Mouse (Mus musculus): ENCODE measurements around the gene Tmem185b. TPM values are rescaled to one million over a fixed set of nuclear protein-coding genes. Genes with fewer than 3 reads are reported as not detected.

The Tmem185b gene
- 10 to 100 TPM; 14.8 to 15.8 TPM for total RNA-seq (2021)
- polyA plus RNA-seq (2012; rRNA removed): 14.2 and 15.1 TPM in 2 replicates
- long read RNA-seq, transcript Tmem185b-202 (1 exons, 2,824 nt): major isoform, 18 of 18 reads
- long read RNA-seq, partial matches to known transcripts: 0 of 18 reads
- long read RNA-seq, other reads (novel, unspliced or antisense): 0 of 18 reads

- 0 out of 2 replicates have a peak, but pooled peaks cover 2% of the 10 kb centered on the region for H3K79me2 ChIP-seq (replicated peaks; ENCODE audit: control insufficient read depth, insufficient read depth, low read length)
- peak within 1 kb of the TSS; percentile 95 for H3K9ac ChIP-seq (ENCODE audit: low read depth, low read length)
- H3K27me3 ChIP-seq (ENCODE audit: control insufficient read depth, insufficient read depth, low read length): no peaks in the 10 kb centered on the region
- peak within 1 kb of the TSS; percentile 88 for H3K4me3 ChIP-seq
- intact Hi-C loops (cut with DNase I): loop anchor here (2.0 to 5.0 kb wide), 2 partner anchors 19 to 34 kb away; no protein-coding TSS in a partner anchor
- H3K36me3 ChIP-seq (ENCODE audit: control insufficient read depth, insufficient read depth, low read length): no peaks in the 10 kb centered on the region
- peak within 1 kb of the TSS; percentile 98 for H3K27ac ChIP-seq
- DNase-seq: peak; percentile 94 to 96
- TF ChIP-seq CTCF (IDR thresholded peaks at IDR 0.05) (no peak), POLR2A (IDR thresholded peaks at IDR 0.05; ENCODE audit: insufficient read depth, low read depth, low read length) (peak; percentile 87)
- WGBS: 1% methylated on average over 82 of the region's 82 CpGs
- H3K4me1 ChIP-seq (ENCODE audit: control insufficient read depth, insufficient read depth, low read length): peaks cover 2% of the 10 kb centered on the region; the same call in 1 of the 2 replicates
These were observed at the start of gene Tmem185b for GRCm38 (mm10) chr1:119525689-119526591. Gene Tmem185b, plus strand, starts transcription at chr1:119526160.

GRCm38 (mm10) chr1:119476905-119477353, 49.0 kb upstream of the Tmem185b start:
- Histone ChIP-seq H3K4me3 (no peak overlapping the region), H3K4me1 (ENCODE audit: control insufficient read depth, insufficient read depth, low read length) (no peaks in the 10 kb centered on the region), H3K27me3 (ENCODE audit: control insufficient read depth, insufficient read depth, low read length) (no peaks in the 10 kb centered on the region), H3K36me3 (ENCODE audit: control insufficient read depth, insufficient read depth, low read length) (0 out of 2 replicates have a peak, but pooled peaks cover 3% of the 10 kb centered on the region), H3K27ac (no peak overlapping the region), H3K79me2 (replicated peaks; ENCODE audit: control insufficient read depth, insufficient read depth, low read length) (peaks cover 4% of the 10 kb centered on the region), H3K9ac (ENCODE audit: low read depth, low read length) (no peak overlapping the region)
- WGBS: 52% methylated on average over 7 of the region's 7 CpGs
- intact Hi-C loops (cut with DNase I): no loop called here
- DNase-seq: no peak
- no peak for TF ChIP-seq POLR2A (IDR thresholded peaks at IDR 0.05; ENCODE audit: insufficient read depth, low read depth, low read length)
- no peak for TF ChIP-seq CTCF (IDR thresholded peaks at IDR 0.05)
- no peak for TF ChIP-seq EP300 (IDR thresholded peaks at IDR 0.05; ENCODE audit: insufficient read depth, low read depth, low read length)

GRCm38 (mm10) chr1:119479641-119480040, 46.3 kb upstream of the Tmem185b start:
- Histone ChIP-seq H3K27ac (no peak overlapping the region), H3K79me2 (replicated peaks; ENCODE audit: control insufficient read depth, insufficient read depth, low read length) (peaks cover 4% of the 10 kb centered on the region), H3K36me3 (ENCODE audit: control insufficient read depth, insufficient read depth, low read length) (no peaks in the 10 kb centered on the region), H3K4me3 (no peak overlapping the region), H3K27me3 (ENCODE audit: control insufficient read depth, insufficient read depth, low read length) (no peaks in the 10 kb centered on the region), H3K4me1 (ENCODE audit: control insufficient read depth, insufficient read depth, low read length) (no peaks in the 10 kb centered on the region), H3K9ac (ENCODE audit: low read depth, low read length) (no peak overlapping the region)
- DNase-seq: no peak
- intact Hi-C loops (cut with DNase I): no loop called here
- TF ChIP-seq CTCF (IDR thresholded peaks at IDR 0.05) (no peak), EP300 (IDR thresholded peaks at IDR 0.05; ENCODE audit: insufficient read depth, low read depth, low read length) (no peak), POLR2A (IDR thresholded peaks at IDR 0.05; ENCODE audit: insufficient read depth, low read depth, low read length) (no peak)
- 56% methylated on average over 4 of the region's 4 CpGs for WGBS

- no peaks in the 10 kb centered on the region for H3K4me1 ChIP-seq (ENCODE audit: control insufficient read depth, insufficient read depth, low read length)
- no peaks in the 10 kb centered on the region for H3K27me3 ChIP-seq (ENCODE audit: control insufficient read depth, insufficient read depth, low read length)
- 96% methylated on average over 8 of the region's 8 CpGs for WGBS
- H3K79me2 ChIP-seq (replicated peaks; ENCODE audit: control insufficient read depth, insufficient read depth, low read length): peaks cover 4% of the 10 kb centered on the region
- H3K9ac ChIP-seq (ENCODE audit: low read depth, low read length): no peak overlapping the region
- intact Hi-C loops (cut with DNase I): no loop called here
- TF ChIP-seq CTCF (IDR thresholded peaks at IDR 0.05) (no peak), POLR2A (IDR thresholded peaks at IDR 0.05; ENCODE audit: insufficient read depth, low read depth, low read length) (no peak), EP300 (IDR thresholded peaks at IDR 0.05; ENCODE audit: insufficient read depth, low read depth, low read length) (no peak)
- H3K27ac ChIP-seq: no peak overlapping the region
- no peak for DNase-seq
- no peak overlapping the region for H3K4me3 ChIP-seq
- no peaks in the 10 kb centered on the region for H3K36me3 ChIP-seq (ENCODE audit: control insufficient read depth, insufficient read depth, low read length)
These were observed 45.3 kb upstream of the Tmem185b start for GRCm38 (mm10) chr1:119480678-119481077.

- intact Hi-C loops (cut with DNase I): no loop called here
- H3K9ac ChIP-seq (ENCODE audit: low read depth, low read length): no peak overlapping the region
- peaks cover 1% of the 10 kb centered on the region; the same call in 1 of the 2 replicates for H3K4me1 ChIP-seq (ENCODE audit: control insufficient read depth, insufficient read depth, low read length)
- DNase-seq: no peak
- H3K79me2 ChIP-seq (replicated peaks; ENCODE audit: control insufficient read depth, insufficient read depth, low read length): peaks cover 4% of the 10 kb centered on the region
- no peak overlapping the region for H3K27ac ChIP-seq
- no peak for TF ChIP-seq POLR2A (IDR thresholded peaks at IDR 0.05; ENCODE audit: insufficient read depth, low read depth, low read length)
- peak; percentile 56 for TF ChIP-seq CTCF (IDR thresholded peaks at IDR 0.05)
- H3K4me3 ChIP-seq: no peak overlapping the region
- no peaks in the 10 kb centered on the region for H3K27me3 ChIP-seq (ENCODE audit: control insufficient read depth, insufficient read depth, low read length)
- no peaks in the 10 kb centered on the region for H3K36me3 ChIP-seq (ENCODE audit: control insufficient read depth, insufficient read depth, low read length)
- 95% methylated on average over 7 of the region's 7 CpGs for WGBS
These were observed 44.6 kb upstream of the Tmem185b start for GRCm38 (mm10) chr1:119481205-119481932.

Data from heart, adult 2 months (tissue).